Mouse (Mus musculus) cerebellum, postnatal 10 days (tissue): Measurements from ENCODE around the gene Nhsl1.

Experiments used
- DNase-seq, 2 experiments: peaks; one replicate each; pipeline ENCODE4 v3.0.0; 2021; ENCODE audit warnings: mixed read lengths in 2 of 2

The Nhsl1 gene

DNA sequence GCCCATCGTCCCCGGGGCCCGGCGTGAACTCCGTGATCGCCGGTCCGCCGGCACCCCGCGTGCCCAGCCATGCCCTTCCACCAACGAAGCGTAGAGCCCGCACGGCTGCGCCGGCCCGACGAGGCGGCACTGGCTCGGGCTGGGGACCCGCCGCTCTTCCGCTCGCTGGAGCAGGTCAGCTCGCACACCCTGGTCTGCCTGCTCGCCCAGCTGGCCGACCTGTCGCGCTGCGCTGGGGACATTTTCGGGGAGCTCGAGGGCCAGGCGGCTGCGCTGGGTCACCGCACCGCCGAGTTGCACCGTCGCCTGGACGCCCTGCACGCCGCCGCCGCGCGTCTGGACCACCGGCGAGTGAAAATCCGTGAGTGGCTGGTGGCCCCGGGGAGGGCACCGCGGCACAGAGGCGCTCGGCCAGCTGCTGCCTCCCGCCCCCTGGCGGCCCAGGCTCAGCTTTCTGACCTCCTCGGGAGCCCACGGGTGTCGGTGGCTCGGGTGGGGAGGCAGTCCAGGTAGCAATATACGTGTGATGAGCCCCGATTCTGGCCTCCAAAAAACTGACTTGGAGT lies at the start of gene Nhsl1:
Gene Nhsl1 (plus strand): TSS at position 70 of the 566 bp plus-strand sequence.
- DNase-seq = peak; percentile 66 to 74

DNA sequence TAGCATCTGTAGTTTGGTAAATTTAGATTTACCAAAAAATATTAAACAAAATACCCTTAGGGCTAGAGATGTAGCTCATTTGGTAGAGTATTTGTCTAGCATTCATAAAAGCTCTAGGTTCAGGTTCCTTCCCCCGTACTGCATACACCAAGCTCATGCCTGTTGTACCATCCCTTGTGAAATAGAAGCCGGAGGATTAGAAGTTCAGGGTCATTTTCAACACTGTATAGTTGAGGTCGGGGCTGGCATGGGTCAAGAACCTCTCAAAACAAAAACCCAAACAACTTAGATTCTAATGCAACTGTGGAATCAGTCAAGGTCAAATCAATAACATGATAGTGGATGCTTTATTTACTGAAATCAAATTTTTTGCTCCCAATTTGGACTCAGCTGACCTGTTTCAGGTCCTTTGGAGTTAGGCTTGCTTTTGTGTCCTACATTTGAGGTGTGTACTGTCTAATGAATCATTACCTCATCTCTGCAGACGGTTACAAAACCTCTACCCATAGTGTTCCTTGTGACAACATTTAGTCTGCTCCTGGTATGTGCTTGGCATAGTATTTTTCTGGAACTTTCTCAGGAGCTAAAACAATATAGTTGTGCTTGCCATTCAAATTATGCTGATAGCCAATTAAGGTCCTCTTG lies 42.6 kb upstream of the Nhsl1 start:
- no peak for DNase-seq

DNA sequence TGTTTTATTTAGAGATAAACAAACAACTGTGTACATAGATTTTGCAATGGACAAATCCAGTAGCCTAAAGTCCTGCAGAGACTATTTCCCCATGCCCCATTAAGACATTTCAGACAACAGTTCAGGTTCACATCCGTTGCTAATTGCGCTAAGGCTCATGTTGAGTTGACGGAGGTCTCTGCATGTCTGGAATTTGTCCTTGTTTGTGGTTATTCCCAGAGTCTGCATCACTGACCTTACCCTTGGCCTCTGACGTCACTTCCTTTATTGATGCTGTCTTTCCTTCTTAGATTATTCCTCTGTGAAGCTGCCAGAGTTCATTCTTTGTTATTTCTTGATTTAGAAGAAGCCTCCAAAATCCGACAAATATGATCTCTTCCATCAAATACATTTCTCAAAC lies 34.8 kb upstream of the Nhsl1 start:
- DNase-seq = no peak

DNA sequence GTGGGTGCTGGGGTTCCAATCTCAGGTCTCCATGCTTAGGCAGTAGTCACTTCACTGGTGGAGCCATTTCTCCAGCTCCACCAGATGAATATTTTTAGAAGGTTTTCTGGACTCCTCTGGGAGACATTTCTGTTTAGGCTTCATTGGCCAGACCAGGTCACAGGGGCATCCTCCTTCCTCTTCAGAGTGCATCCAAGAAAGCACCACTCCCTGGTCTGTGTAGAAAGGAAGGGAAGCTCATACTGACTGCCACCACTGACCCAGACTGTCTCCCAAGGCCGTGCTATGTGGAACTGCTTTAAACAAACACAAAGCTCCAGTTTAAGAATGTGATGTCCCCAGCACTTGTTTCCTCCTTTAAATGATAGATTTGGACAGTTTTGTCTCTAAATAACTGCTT lies 29.3 kb upstream of the Nhsl1 start:
- DNase-seq = no peak

DNA sequence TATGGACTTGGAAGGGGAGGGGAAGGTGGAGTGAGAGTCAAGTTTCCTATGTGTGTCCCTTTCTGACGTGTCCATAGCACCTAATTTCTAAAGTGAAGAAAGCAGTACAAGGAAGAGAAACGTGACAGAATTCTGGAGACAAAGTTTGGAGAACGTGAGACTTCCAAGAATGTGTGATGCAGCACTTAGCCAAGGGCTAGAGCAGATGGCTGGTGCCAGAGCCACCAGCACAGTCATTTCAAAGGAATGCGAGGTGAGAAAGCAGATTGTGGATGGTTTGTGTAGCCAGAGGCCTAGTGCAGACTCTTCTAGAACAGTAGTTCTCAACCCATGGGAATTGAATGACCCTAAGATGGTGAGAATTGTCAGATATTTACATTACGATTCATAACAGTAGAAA lies 13.7 kb upstream of the Nhsl1 start:
- DNase-seq = no peak

DNA sequence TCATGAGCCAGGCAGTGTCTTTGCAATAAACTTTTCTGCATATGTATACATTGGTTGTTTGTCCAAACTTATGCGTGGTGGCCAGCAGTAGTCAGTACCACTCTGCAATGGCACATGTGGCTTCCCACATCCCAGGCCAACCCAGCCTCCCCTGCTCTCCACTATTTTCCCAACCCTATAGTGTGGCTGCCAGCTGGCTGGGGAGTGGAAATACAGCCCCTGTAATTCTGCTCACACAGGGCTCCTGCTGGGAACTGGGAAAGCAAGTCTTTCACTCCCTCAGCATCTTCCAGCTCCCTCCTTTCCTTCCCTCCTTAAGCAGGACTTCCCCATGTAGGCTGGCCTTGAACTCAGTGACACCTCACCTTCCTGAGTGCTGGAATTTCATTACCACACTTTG lies 3.7 kb upstream of the Nhsl1 start:
- peak; percentile 36 to 68 for DNase-seq

DNA sequence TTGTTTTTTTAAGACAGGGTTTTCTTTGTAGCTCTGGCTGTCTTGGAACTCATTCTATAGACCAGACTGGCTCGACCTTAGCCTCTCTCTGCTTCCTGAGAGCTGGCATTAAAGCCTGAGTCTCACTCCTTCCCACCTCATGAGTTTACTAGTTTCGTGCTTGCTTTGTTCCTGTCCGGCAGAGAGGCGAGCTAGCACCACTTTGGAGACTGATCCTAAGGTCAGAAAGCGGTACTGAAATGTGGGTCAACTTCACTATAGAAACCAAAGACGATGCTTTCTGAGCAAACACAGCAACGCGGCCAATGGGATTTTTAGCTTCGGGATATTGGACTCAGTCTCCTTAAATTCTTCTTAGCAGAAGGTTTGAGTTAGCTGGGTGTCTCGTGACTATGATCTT lies 1.3 kb upstream of the Nhsl1 start:
- no peak for DNase-seq

DNA sequence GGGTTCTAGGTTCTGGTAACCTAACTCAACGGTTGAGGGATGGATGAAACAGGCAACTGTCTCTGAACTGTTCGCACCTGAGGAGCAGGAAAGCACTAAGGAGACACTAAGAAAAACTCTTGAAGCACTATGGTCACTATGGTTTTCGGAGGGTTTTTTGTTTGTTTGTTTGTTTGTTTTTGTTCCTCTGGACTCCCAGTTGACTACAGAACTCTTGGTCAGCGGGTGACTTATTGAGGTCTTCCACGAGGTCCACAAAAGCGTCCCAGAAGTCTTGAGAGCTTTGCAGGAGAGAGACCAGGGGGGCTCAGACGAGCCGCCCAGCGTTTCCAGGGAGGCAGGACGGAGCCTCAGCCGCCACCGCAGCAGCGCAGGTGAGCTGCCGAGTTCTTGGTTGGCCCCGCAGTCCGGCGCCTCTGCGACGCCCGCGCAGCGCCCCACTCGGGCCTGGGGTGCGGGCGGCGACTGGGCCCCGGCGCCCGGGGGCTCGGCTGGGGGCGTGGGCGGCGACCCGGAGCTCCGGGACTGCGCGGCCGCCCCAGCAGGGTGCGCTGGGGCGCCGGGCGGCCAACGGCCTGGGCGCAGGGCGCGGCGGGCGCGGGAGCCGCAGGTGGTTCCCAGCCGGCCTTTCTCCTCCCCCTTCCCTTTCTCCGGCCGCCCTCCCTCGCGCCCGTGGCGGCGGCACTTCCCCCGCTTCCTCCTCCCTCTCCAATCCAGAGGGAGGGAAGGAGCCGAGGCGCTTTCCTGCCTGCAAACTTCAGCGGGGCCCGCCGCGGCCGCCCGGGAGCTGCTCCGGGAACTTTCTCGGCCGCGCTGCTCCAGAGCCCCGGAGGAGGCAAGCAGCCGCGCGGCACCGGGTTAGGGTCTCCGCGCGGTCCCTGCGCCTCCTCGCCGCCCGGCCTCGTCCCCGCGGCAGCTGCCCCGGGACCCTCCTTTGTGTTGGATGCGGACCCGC lies 547 bp upstream of the Nhsl1 start:
- peak; percentile 52 to 67 for DNase-seq

DNA sequence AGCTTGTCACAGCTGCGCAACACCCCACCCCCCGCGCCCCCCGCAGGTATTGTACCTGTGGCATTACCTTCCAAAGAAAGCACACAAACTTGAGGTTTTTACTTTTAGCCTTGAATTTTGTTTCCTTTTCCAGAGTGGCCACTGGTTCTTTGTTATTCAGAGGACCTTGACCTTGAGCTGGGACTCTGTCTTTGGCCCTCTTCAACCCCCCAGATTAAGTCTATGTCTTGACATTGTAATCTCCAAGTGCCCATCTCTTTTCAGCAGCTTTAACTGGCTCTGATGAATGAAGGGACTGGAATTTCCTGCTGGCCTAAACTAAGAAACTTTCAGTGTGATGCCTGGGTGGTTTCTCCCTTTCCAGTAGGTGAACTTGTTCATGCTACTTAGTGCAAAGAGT lies 906 bp downstream of the Nhsl1 start:
- DNase-seq = no peak

DNA sequence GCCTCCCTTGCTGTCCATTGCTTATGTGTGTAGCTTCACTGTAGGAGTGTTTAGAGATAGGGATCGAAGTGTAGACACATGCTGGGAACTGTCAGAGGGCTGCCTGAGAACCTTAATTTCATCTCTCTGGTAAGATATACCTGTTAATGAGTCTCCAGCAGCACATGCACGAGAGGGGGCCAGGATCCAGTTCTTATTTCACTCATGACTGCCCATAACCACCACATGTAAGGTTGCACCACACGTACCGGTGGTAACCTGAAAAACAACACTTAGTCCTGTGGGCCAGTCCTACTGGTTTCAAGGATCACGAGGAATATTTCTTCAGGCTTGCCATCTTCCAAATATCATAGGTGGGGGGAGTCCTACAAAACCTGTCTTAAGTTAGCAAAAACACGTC lies 3.1 kb downstream of the Nhsl1 start:
- no peak for DNase-seq

DNA sequence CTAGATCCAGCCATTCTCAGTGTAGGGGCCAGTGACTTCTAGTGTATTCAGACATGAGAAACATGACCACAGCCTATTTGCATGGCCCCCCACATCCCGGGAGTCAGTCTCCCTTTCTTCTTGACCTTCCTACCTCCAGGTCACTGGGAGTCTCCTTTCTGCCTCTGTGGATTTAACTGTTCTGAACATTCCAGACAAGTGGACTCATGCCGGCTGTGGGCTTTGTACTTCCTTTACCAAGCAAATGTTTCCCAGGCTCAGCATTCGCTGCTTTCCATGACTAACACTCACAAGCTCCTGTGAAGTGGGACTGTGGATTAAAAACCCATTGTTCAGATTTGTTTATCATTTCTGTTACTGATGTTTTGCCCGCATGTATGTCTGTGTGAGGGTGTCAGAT lies 4.9 kb downstream of the Nhsl1 start:
- DNase-seq = no peak

DNA sequence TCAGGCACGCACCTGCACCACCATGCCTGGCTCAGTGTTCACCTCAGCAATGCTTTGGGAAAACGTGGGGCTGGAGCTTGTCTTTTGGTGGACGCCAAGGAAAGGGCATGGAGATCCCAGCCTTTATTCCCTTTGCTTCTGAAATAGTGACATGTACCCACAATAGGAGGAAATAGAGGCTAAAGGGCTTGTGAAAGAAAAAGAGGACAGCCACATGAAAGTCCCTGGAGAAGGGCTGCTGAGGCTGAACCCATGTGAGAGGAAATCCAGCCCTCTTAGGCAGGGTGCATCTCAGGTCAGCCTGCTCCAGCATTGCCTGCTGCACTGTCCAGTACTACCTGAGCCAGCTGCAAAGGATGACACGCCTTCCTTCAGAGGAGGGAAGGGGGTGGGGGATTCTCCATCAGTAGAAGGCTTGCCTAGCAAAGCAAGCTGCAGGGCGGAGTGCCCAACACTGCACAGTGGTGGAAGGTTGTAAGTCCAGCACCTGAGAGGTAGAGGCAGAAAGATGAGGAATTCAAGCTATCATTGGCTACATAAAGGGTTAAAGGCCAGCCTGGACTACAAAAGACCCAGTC lies 9.6 kb downstream of the Nhsl1 start:
- DNase-seq = no peak

DNA sequence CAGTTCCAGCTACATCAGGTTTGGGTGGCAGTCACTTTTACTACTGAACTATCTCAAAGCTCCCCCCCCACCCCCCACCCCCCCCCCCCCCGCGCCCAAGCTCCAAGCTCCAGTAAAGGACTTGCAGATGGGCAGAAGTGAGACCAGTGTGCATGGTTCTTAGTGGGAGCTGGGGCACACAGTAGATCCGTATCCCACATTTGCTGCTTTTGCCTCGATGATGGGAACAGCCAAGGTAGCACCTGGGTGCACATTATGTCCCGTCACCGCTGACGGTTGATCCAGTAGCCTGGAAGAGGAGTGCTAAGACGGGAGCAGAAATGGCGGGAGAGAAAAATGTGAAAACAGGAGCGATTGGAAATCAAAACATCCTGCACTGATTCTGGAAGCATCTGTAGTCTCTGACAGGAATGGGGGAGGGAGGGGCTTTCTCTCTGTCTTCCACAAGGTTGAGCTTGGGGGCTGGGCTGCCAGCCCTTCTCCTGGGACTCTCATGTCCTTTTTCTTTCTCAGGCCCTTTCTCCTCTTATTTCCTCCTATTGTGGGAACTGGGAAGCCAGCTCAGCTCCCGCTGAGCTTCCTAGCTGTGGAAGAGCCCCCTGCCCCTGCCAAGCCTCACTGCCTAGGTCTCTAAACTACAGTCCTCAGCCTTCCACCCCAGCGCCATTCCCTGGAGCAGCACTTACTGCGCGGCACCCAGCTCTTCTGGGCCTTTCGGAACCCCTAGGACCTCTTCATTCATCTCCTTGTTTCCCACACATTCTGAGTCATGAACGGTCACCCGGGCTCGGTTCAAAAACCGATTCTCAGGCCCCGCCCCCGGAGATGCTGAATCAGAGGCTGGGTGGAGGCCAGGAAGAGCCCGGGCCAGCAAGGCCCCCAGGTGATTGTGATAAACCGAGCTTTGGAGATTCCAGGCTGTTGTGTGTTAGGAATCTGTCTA lies 10.6 kb downstream of the Nhsl1 start:
- DNase-seq = peak; percentile 72 to 76

DNA sequence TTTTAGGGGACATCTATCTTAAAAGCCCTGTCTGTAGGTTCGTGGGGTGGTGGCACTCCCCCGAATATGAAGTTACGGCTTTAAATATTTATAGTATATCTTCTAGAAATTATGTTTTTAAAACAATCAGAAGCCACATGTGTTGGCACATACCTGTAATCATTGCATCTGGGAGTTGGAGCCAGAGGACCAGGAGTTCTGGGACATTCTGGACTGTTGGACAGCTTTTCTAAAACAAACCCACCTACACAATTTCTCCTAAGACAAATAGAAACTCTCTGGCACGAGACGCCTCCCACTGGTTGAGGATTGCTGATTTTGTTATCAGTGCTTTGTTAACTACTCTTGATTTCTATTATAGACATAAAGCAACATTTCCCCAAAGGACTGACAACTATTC lies 11.7 kb downstream of the Nhsl1 start:
- no peak for DNase-seq

DNA sequence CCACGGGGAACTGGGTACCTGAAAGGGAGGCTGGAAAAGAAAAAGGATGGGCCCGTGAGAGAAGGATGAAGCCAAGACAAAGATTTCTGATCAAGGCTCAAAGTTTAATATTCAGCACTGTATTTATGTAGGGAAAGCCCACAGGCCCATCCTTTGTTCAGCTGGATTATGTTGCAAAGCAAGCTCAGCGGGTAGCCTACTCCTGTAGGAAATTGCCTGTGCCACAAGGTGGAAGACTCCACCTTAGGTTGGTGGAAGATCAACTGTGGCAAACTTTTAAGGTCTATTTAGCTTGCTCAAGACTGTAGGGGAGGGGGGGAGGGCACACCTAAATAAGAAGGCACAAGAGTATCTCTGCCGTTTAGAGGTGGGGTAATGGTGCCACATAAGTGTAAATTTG lies 14.8 kb downstream of the Nhsl1 start:
- no peak for DNase-seq

DNA sequence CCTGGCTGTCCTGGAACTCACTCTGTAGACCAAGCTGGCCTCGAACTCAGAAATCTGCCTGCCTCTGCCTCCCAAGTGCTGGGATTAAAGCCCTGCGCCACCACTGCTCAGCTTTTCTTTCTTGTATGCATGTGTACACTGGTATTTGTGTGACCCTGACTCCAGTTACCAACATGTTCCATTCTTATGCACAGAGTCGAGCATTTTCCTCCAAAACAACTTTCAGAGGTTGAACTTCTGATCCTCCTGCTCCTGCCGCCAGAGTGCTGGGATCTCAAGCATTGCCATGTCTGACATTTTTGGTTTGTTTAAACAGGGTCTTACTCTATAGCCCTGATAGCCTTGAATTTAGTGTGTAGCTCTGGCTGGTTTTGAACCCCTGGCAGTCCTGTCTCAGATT lies 15.4 kb downstream of the Nhsl1 start:
- no peak for DNase-seq

DNA sequence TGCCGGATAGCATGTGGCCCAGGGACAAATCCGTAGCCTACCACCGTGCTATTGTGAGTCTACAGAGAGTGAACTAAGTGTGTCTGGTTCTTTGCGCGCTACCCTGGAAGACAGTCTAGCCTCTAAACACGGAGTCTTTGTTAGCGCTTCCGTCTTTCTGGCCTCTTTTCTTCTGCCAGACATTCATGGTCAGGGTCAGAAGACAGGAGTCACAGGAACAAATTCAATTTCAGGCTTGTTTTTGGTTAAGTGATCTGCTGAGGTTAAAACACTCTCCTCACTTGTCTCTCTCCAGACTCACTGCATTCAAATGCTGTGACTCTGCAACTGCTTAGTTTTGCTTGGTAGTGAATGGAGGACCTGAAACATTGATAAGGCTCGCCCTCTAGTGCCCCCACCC lies 15.9 kb downstream of the Nhsl1 start:
- DNase-seq = no peak

DNA sequence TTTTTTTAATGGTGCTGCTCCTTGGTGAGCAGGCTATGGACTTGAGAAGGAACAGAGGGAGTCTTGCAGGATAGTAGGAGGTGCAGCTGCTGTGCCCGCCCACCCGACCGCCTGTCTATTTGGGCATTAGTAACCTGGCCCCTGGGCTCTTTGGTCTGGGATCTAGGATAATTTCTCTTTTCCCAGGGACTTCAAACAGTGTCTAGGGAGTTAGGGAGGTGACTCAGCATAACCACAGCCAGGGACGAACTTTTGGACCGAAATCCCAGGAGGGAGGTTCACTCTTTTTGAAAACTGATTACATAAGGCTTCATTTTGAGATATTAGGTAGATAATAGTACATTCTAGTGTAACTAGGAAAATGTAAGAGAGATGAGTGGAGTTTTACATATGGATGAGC lies 18.9 kb downstream of the Nhsl1 start:
- DNase-seq = no peak

DNA sequence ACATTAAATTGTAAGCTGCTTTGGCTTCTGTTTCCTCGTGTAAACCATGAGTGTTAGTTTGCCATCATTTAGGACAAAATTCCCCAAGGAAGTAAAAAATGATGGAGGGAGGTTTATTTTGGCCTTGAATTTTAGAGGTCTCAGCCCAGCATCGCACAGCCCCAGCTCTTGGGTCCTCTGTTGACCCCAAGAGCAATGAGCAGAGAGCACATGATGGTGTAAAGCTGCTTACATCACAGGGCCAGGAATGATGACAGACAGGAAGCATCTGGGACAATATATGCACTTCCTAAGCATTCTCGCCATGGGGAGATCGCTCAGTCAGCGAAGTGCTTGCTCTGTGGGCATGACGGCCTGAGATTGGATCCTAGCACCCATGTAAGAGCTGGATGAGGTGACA lies 20.6 kb downstream of the Nhsl1 start:
- DNase-seq = no peak

DNA sequence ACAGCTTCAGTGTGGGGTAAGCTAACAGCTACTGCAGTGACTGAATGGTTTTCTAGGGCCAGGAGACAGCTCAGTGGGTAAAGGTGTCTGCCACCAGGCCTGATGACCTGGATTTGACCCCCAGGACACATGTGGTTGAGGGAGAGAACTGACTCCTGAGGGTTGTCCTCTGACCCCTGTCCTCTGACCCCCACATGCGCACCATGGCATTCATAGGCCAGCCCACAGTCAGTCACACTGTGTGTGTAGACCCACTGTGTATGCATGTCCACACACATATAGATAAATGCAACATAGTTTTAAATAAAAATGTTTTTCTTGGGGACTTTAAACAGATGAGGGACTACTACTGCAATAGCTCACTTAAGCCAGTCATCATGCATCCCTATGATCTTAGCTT lies 22.1 kb downstream of the Nhsl1 start:
- DNase-seq = no peak

DNA sequence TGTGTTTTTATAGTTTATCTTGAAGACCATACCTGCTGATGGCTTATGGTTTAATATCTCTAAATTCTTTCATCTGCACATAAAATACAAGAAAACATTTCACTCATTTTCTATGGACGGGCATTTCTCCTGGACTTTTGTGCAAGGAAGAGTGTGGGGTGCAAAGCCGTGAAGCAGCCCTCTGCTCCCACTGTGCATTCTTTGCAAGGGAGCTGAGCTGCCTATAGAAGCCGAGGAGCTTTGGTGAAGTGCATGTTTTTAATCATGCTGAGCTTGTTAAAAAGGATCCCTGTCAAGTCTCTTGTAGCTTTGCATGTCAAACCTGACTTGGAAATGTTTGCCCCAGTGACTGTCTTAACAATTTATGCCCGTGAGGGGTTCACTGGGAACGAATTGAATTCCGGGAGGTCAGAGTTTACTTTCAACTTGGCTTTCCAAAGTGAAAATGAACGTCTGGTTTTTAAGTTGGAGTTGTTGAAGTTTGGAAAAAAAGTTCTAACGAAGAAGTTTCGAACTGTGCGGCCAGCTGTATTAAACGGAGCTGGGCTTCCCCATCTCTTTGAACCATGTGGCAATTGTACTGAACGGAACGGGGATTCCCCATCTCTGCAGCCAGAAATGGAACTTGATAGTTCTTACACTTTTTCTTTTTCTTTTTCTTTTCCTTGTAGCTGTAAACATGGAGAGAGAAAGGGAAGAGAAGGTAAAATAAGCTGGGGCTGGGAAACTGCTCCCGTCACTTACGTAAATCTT lies 22.8 kb downstream of the Nhsl1 start:
- no peak for DNase-seq

DNA sequence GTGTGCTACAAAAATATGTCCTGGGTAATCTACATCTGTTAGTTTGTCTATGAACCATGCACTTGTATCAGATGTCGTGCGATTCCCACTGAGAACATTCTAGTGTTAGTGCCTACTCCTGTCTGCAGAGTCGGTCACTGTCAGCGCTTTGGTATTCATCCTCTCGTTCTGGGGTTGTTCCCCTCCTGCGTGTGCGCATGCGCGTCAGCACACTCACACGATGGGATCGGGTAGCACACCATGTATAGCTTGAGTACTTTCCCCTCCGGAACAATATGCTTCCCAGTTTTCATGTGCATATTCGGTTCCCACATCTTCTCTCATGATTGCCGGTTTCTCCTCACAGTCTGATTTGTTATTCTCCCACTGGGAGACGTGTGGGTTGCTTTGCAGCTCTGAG lies 28.4 kb downstream of the Nhsl1 start:
- DNase-seq = no peak
